Mouse (Mus musculus): Measurements from ENCODE around the gene Megf11. TPM values are rescaled to one million over a fixed set of nuclear protein-coding genes. Genes with fewer than 3 reads are reported as not detected.

The Megf11 gene
- total RNA-seq, 4 experiments from 2014 or later, result 0.81 to 1.8 (median 1.0) TPM

DNA sequence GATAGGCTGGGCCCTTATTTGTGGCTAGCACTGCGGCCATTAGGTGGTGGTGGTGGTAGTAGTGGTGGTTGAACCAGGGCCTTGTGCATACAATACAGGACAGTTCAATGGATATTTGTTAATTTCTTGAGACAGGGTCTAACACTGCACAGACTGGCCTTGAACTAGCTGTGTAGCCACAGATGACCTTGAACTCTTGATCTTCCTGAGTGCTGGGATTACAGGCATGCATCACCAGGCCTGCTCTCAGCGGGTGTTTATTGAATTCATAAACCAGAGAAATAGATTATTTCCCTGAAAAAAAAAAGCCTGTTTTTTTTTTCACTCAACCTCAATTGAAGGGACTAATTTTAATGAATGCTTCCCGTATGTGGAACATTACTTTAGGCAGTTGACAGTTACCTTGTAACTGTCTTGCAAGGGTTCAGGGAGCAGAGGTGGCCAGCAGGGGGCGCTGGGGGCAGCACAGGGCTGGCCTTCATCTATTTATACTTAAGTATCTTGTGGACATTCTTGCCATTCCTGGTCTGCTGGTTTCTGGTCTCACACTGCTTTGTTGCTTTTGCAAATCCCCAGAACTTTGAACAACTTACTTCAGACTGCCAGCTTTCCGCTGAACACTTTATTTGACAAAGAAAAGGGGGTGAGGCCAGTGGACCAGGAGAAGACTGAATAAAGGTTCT is 8.6 kb downstream of the Megf11 start:
- peak; percentile 57 for DNase-seq (ENCODE audit: low spot score)

- no peak for DNase-seq (ENCODE audit: low spot score)
Measured at GRCm38 (mm10) chr9:64395238-64395920, 10.0 kb downstream of the Megf11 start.

DNA sequence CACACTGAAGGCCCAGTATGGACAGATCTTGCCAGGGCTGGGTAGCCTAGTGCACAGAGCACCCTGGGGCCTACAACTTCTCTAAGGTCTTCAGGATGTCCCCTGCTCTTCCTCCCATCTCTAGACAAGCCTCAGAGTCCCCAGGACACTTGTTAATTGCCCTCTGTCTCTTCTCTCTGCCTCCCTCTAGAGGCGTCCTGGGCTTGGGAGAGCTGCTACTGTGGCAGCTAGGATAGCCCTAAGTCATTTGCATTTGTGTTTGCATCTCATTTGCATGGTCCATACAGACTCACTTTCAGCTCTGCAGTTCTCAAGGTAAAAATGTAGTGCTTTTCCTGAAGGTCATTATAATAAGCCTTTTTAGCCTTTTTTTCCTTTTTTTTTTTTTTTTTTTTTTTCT is 11.7 kb downstream of the Megf11 start:
- no peak for DNase-seq (ENCODE audit: low spot score)

- no peak for DNase-seq (ENCODE audit: low spot score)
Measured at GRCm38 (mm10) chr9:64399121-64399520, 13.7 kb downstream of the Megf11 start.

DNA sequence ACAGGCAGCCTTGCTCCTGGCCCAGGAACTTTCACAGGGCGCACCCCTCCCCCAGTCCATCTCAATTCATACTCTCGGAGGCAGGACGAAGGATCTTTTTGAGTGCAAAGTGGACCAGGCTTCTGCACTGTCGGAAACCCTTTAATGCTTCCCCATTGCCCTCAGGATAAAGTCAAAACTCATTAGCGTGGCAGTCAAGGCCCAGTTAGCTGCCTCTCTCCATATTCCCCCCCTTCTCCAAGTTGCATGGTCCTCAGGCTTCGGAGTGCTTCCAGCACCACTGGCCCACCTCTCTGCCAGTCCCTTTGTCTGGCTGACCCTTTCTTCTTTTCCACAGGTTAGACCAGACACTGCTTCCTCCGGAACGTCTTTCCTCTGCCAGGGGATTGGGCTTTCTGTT is 16.7 kb downstream of the Megf11 start:
- DNase-seq (ENCODE audit: low spot score), result no peak

DNA sequence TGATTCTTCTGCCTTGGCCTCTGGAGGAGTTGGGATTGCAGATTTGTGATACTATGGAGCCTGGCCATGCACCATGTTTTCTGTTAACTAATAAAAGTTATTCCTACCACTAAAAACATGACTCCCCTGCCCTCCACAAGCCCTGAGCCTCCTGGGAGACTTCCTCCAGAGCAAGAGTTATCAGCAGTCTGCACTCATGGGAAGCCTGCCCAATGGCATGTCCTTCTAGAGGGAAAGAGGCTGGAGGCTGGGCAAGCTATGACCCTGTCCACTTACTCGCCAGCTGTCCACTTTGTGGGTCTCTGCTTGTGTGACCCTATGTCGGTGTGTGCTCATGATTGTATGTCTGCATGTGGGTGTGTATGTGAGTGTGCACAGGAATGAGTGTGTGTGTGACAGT is 21.4 kb downstream of the Megf11 start:
- DNase-seq (ENCODE audit: low spot score), result no peak

DNA sequence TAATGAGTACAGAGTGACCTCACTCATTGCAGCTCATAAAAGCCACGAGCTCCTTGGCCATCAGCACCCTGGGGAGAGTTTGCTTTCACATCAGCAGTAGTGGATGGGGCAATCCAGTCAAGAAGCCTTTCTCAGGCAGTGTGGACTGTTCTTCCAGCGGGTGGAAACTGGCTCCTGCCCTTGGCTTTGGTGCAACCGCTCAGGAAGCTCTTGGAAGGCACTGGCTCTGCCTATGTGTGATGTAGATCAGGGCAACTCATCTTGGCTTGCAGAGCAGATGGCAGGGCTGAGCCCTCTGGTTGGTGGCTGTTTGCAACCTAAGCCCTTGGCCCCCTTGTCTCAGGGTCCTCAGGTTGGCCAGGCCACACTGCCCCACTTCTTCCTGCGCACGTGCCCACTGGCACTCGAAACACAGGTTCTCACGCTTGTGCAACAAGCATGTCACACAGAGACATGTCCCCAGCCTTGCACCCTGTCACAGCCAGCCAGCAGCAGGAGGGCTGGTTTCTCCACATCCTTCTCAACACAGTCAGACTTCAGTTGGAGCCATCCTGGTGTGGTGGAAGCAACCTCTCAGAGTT is 22.1 kb downstream of the Megf11 start:
- no peak for DNase-seq (ENCODE audit: low spot score)

GRCm38 (mm10) chr9:64408821-64409220 is 23.4 kb downstream of the Megf11 start:
- no peak for DNase-seq (ENCODE audit: low spot score)

- no peak for DNase-seq (ENCODE audit: low spot score)
Measured at GRCm38 (mm10) chr9:64420471-64420870, 35.0 kb downstream of the Megf11 start.

DNA sequence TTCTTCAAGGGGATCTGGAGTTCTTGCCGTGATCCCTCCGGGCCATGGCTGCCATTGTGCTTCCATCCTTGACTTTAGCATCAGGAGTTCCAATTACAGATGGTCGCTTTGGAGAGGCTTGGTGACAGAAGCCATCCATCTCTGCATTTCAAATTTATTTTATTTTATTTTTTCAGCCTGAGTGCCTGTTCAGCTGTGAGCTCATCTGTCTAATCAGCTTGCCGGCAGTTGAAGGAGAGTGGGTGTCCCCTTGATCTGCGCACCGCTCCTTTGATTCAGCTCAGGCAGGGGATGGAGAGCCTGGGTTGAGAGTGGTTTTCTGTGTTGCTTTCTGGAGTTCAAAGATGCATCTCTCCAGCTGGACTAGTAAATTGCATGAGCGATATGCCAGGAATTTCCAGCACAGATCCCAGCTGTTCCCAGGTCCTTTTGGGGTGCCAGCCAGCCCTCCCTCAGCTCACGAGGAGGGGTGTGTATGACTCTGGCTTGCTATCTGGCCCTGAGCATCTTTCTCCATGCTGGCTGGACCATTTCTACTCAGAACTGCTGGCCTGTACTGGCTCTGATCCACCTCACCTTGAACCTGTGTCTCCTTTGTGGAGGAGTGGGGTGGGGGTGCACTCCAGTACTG is 36.7 kb downstream of the Megf11 start:
- DNase-seq (ENCODE audit: low spot score), result no peak

DNA sequence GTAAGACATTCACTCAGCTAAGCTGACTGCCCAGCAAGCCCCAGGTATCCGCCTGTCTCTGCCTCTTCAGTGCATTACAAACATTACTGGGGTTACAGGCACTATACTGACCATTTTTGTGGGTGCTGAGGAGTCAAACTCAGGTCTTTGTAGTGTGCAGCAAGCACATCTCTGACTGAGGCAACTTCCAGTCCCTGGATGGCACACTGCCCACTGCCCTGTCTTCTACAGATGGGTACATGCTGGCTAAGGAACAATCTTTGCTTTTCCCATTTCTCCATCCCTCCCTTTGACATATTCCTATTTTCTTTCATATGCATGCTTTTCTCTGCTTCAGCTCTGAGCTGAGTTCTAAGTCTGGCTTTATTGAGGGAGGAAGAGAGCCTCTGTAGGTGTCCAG is 38.5 kb downstream of the Megf11 start:
- no peak for DNase-seq (ENCODE audit: low spot score)

DNA sequence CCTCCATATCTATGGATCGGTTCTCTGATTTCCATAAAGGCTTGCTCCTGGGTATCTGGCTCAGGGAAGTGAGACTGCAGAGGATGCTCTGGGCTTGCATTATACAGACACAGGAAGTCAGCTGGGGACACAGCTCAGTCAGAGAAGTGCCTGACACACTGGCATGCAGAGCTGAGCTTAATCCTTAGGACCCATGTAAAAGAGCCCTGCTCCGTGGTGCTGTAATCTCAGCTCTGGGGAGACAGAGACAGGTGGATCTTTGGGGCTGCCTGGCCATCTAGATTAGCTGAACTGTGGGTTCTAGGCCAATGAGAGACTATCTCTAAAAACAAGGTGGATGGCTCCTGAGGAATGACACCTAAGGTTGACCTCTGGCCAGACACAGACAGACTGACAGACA is 50.7 kb downstream of the Megf11 start:
- DNase-seq (ENCODE audit: low spot score), result no peak

DNA sequence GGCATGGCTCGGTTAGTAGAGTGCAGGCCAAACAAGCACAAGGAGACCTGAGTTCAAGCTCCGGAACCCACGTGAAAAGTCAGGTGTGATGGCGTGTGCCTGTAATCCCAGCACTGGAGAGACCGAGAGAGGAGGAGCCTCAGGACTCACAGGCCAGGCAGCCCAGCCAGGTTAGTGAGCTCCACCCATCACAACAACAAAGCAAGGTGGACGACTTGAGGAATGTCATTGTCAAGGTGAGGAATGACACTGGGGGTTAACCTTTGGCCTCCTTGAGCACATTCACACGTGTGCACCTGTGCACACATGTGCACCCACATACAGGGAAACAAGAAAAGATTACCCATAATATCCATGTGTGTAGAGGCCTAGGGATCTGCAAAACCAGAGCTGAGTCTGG is 54.7 kb downstream of the Megf11 start:
- no peak for DNase-seq (ENCODE audit: low spot score)

DNA sequence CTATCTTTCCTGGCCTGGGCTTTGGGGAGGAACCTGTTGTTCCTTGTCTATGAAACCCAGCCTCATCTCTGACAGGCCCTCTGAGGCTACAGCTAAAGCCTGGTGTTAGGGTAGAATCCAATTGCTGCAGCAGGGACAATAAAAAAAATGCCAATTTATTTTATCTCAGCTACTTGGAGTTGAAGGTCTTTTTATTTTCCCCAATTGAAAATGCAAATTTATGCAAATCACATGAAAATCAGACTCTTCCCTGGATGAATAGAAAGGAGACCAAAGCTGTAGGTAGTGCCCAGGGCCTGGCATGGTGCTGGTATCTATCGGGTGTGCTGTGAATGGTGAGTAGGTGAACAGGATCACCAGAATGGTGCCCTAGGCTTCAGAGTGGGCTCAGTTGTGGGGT is 60.6 kb downstream of the Megf11 start:
- DNase-seq (ENCODE audit: low spot score), result no peak

DNA sequence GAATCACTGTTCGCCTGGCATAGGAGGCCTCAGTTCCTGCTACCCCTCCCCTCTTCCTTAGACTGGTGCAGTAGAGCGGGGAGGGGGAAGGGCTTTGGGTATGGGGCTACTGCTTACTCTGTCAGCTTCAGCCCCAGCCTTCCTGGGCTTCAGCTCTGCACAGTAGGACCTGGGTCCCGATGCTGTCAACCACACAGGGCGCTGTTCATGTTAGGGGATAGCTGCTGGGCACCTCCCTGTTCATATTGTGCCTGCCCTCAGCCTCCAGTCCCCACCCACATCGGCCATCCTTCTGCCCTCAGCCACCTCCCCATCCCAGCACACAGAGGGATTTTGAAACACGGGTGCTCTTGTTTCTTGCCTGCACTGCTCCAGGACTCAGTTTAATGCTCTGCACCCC is 61.6 kb downstream of the Megf11 start:
- no peak for DNase-seq (ENCODE audit: low spot score)

- peak; percentile 53 for DNase-seq (ENCODE audit: low spot score)
Measured at GRCm38 (mm10) chr9:64447522-64447921, 62.1 kb downstream of the Megf11 start.

GRCm38 (mm10) chr9:64452769-64453168 is 67.3 kb downstream of the Megf11 start:
- DNase-seq (ENCODE audit: low spot score), result no peak

DNA sequence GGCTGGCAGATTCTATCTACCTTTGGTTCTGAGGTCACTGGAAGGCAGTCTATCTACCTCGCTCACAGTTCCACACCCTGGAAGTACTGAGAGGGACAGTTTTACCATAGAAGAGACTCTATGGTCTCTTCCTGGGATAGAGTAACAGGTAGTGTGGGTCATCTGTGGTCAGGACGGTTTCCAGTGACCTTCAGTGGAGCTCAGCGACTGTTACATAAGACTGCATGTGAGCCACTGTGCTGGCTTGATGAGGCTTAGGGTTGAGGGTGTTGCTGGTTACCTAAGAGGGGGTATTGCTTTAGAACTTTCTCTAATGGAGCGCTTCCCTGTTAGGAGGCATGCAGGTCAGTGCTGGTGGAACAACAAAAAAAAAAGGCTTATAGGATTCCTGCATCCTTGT is 68.8 kb downstream of the Megf11 start:
- DNase-seq (ENCODE audit: low spot score), result no peak

- DNase-seq (ENCODE audit: low spot score), result no peak
Measured at GRCm38 (mm10) chr9:64455910-64456309, 70.5 kb downstream of the Megf11 start.

DNA sequence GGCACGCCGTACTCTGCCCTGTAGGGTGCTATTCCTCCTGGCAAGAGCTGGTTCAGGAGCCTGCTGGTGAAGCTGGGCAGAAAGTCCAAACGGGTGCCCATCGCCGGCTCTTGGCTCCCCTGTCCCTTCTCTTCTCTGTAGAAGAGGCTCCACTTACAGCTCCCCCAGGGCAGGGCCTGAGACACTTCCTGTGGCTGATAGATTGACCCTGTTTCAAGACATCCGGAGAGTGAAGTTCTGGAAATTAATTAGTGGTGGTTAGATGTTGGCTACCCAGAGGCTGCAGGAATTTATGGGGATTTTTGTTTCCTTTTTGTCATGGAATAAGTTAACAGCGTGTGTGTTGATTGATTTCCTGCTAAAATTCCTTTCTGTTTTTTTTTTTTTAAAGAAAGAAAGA is 72.2 kb downstream of the Megf11 start:
- no peak for DNase-seq (ENCODE audit: low spot score)

DNA sequence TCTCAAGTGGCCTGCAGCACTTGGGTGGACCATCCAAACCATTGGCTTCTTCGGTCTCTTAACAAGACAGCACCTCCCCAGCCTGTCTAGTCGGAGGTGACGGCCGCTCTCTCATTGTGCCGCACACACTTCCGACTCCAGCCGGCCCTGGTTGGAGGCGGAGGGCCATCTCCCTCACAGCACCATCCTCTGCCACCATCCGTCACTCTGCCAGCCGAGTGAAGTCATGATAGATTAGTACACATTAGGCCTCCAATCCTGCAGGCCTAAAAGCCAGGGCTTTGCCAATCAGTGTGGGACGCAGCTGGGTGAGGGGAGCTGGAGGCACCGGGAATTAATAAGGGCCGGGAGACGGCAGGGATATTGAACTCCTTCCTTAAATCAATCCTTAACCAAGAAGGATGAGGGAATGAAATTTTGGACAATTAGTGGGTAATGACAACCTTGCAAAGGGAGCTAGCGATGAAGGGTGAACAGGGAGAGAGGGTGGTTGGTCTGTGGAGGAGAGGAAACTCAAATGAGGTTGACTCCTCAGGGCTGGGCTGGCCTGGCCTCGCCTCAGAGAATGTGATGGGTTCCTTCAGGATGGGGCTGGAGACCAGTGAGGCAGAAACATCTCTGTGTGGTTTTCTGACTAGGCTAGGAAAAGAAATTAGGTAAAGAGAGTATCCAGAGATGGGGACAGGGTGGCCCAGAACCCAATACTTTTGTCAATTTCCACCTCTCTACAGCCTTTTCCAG is 76.3 kb downstream of the Megf11 start:
- DNase-seq (ENCODE audit: low spot score), result no peak

GRCm38 (mm10) chr9:64462870-64463269 is 77.4 kb downstream of the Megf11 start:
- DNase-seq (ENCODE audit: low spot score), result no peak
